Mouse (Mus musculus) embryonic facial prominence, embryonic 11.5 days (tissue): Measurements from ENCODE around the gene Pikfyve. TPM values are rescaled to one million over a fixed set of nuclear protein-coding genes. Genes with fewer than 3 reads are reported as not detected.

Experiments used
- ATAC-seq: fragments of 200-750 bp; cut with Nextera tagmentation; replicated peaks from 2 replicates; pipeline ENCODE4 v1.8.0; 2017; ENCODE audit warnings: low read depth; ENCODE audit not compliant: insufficient number of reproducible peaks, low FRiP score, low TSS enrichment
- DNase-seq: peaks from one replicate; pipeline ENCODE4 v3.0.0-alpha.2; 2015; ENCODE audit warnings: low spot score
- H3K27ac ChIP-seq: fragments of 300-500 bp; sonication (generic); replicated peaks from 2 replicates; pipeline ENCODE4 v1.5.1; 2014; ENCODE audit warnings: mild to moderate bottlenecking, low read depth, low read length, control low read depth
- H3K27me3 ChIP-seq: fragments of 300-500 bp; sonication (generic); 2 replicates; pipeline ENCODE4 v1.6.1; 2014; ENCODE audit warnings: mild to moderate bottlenecking, low read length, moderate library complexity, mixed read lengths; ENCODE audit not compliant: control insufficient read depth, insufficient read depth
- H3K36me3 ChIP-seq: fragments of 300-500 bp; sonication (generic); replicated peaks from 2 replicates; pipeline ENCODE4 v1.6.1; 2014; ENCODE audit warnings: low read depth, mild to moderate bottlenecking, low read length, moderate library complexity, mixed read lengths; ENCODE audit not compliant: control insufficient read depth, insufficient read depth
- H3K4me1 ChIP-seq: fragments of 300-500 bp; sonication (generic); 2 replicates; pipeline ENCODE4 v1.6.1; 2014; ENCODE audit warnings: low read length, mixed read lengths; ENCODE audit not compliant: control insufficient read depth, insufficient read depth
- H3K4me2 ChIP-seq: fragments of 300-500 bp; sonication (generic); 2 replicates; pipeline ENCODE4 v1.6.1; 2014; ENCODE audit warnings: low read depth, mild to moderate bottlenecking, control low read depth, low read length, moderate library complexity
- H3K4me3 ChIP-seq: fragments of 300-500 bp; sonication (generic); 2 replicates; pipeline ENCODE4 v1.5.1; 2014; ENCODE audit warnings: low read depth, low read length, control low read depth
- H3K9ac ChIP-seq: fragments of 300-500 bp; sonication (generic); replicated peaks from 2 replicates; pipeline ENCODE4 v1.6.1; 2014; ENCODE audit warnings: mild to moderate bottlenecking, control low read depth, low read length
- H3K9me3 ChIP-seq: fragments of 300-500 bp; sonication (generic); replicated peaks from 2 replicates; pipeline ENCODE4 v1.6.1; 2016; ENCODE audit warnings: mild to moderate bottlenecking, low read length, inconsistent platforms, mixed read lengths; ENCODE audit not compliant: control insufficient read depth
- WGBS: fragments of 180-500 bp; shearing (Covaris S2); extraction: QIAGEN DNeasy Blood & Tissue Kit; methylation state at CpG from one replicate; pipeline ENCODE4 v1.1.7; 2014; 5-methylcytosine and 5-hydroxymethylcytosine counted together
- polyA plus RNA-seq: library from polyadenylated mRNA; unstranded; fragments of >200 nt; fragmentation: Nextera tagmentation; extraction: Ambion mirVana; gene quantifications from 2 replicates; pipeline ENCODE4 v1.2.1, GENCODE M21; 2014

Pikfyve gene
- polyA plus RNA-seq, 1 experiment from 2014 or later, result 14.8 TPM

GRCm38 (mm10) chr1:65177452-65177851 is 9.0 kb upstream of the Pikfyve start:
- Histone ChIP-seq H3K27ac (no peak overlapping the region), H3K9ac (no peak overlapping the region), H3K4me3 (no peak overlapping the region), H3K9me3 (no peaks in the 10 kb centered on the region), H3K36me3 (no peaks in the 10 kb centered on the region), H3K4me1 (no peaks in the 10 kb centered on the region), H3K4me2 (peak overlapping the region; percentile 52; the same call in 1 of the 2 replicates), H3K27me3 (no peaks in the 10 kb centered on the region)
- ATAC-seq, result no peak
- 57% methylated on average over 3 of the region's 3 CpGs for WGBS
- DNase-seq, result no peak

- peak overlapping the region; percentile 75 for H3K9ac ChIP-seq
- peak overlapping the region; percentile 92 for H3K27ac ChIP-seq
- WGBS, result 5% methylated on average over 27 of the region's 27 CpGs
- no peaks in the 10 kb centered on the region for H3K27me3 ChIP-seq
- peak overlapping the region; percentile 52 for H3K4me2 ChIP-seq
- H3K4me3 ChIP-seq, result peak overlapping the region; percentile 66
- no peaks in the 10 kb centered on the region for H3K9me3 ChIP-seq
- no peaks in the 10 kb centered on the region for H3K36me3 ChIP-seq
- ATAC-seq (peak; percentile 85), DNase-seq (peak; percentile 91)
- H3K4me1 ChIP-seq, result no peaks in the 10 kb centered on the region
These were observed 8.2 kb upstream of the Pikfyve start for GRCm38 (mm10) chr1:65178126-65178901.

- peak; percentile 97 for DNase-seq
- H3K4me1 ChIP-seq, result no peaks in the 10 kb centered on the region
- no peaks in the 10 kb centered on the region for H3K9me3 ChIP-seq
- H3K9ac ChIP-seq, result peak overlapping the region; percentile 75
- under 1% methylated on average over 39 of the region's 39 CpGs for WGBS
- peak overlapping the region; percentile 66 for H3K4me3 ChIP-seq
- peak overlapping the region; percentile 92 for H3K27ac ChIP-seq
- no peaks in the 10 kb centered on the region for H3K36me3 ChIP-seq
- H3K27me3 ChIP-seq, result no peaks in the 10 kb centered on the region
- peak overlapping the region; percentile 52 for H3K4me2 ChIP-seq
- peak; percentile 90 for ATAC-seq
These were observed 7.5 kb upstream of the Pikfyve start for GRCm38 (mm10) chr1:65178902-65179432.

GRCm38 (mm10) chr1:65179634-65180249 is 6.7 kb upstream of the Pikfyve start:
- Histone ChIP-seq H3K4me3 (peak overlapping the region; percentile 66), H3K27ac (peak overlapping the region; percentile 53; the same call in 1 of the 2 replicates), H3K9me3 (no peaks in the 10 kb centered on the region), H3K4me2 (peak overlapping the region; percentile 51), H3K27me3 (no peaks in the 10 kb centered on the region), H3K9ac (peak overlapping the region; percentile 59), H3K4me1 (no peaks in the 10 kb centered on the region), H3K36me3 (no peaks in the 10 kb centered on the region)
- 4% methylated on average over 11 of the region's 11 CpGs for WGBS
- ATAC-seq (no peak), DNase-seq (peak; percentile 90)

- Histone ChIP-seq H3K27ac (no peak overlapping the region), H3K4me2 (no peak overlapping the region), H3K9ac (no peak overlapping the region), H3K4me1 (no peaks in the 10 kb centered on the region), H3K36me3 (no peaks in the 10 kb centered on the region), H3K27me3 (no peaks in the 10 kb centered on the region), H3K9me3 (no peaks in the 10 kb centered on the region), H3K4me3 (no peak overlapping the region)
- WGBS, result 82% methylated on average over 5 of the region's 5 CpGs
- DNase-seq, result no peak
- no peak for ATAC-seq
These were observed 5.0 kb upstream of the Pikfyve start for GRCm38 (mm10) chr1:65181459-65181858.

GRCm38 (mm10) chr1:65183994-65184393 is 2.5 kb upstream of the Pikfyve start:
- H3K4me1 ChIP-seq, result no peaks in the 10 kb centered on the region
- no peak overlapping the region for H3K4me2 ChIP-seq
- H3K27me3 ChIP-seq, result no peaks in the 10 kb centered on the region
- H3K9me3 ChIP-seq, result no peaks in the 10 kb centered on the region
- no peak overlapping the region for H3K4me3 ChIP-seq
- ATAC-seq (no peak), DNase-seq (no peak)
- no peak overlapping the region for H3K27ac ChIP-seq
- no peak overlapping the region for H3K9ac ChIP-seq
- no peaks in the 10 kb centered on the region for H3K36me3 ChIP-seq
- 84% methylated on average over 2 of the region's 2 CpGs for WGBS

GRCm38 (mm10) chr1:65185011-65185410 is 1.5 kb upstream of the Pikfyve start:
- WGBS, result 87% methylated on average over 8 of the region's 8 CpGs
- Histone ChIP-seq H3K4me2 (no peak overlapping the region), H3K27ac (no peak overlapping the region), H3K36me3 (no peaks in the 10 kb centered on the region), H3K9me3 (no peaks in the 10 kb centered on the region), H3K4me3 (no peak overlapping the region), H3K27me3 (no peaks in the 10 kb centered on the region), H3K4me1 (no peaks in the 10 kb centered on the region), H3K9ac (no peak overlapping the region)
- ATAC-seq, result no peak
- DNase-seq, result no peak
